Mouse (Mus musculus) liver, embryonic 16.5 days (tissue): ENCODE results near the gene Frmd4a. TPM values are rescaled to one million over a fixed set of nuclear protein-coding genes. Genes with fewer than 3 reads are reported as not detected.

ENCODE experiments used
- ATAC-seq: fragments of 200-750 bp; cut with Nextera tagmentation; 2 replicates; pipeline ENCODE4 v1.8.0; 2017; ENCODE audit warnings: low read depth, mild to moderate bottlenecking, moderate number of reproducible peaks, moderate library complexity
- H3K27ac ChIP-seq: fragments of 300-500 bp; sonication (generic); 2 replicates; pipeline ENCODE4 v1.5.1; 2014; ENCODE audit warnings: mild to moderate bottlenecking, low read length
- H3K27me3 ChIP-seq: fragments of 300-500 bp; sonication (generic); 2 replicates; pipeline ENCODE4 v1.6.1; 2014; ENCODE audit warnings: low read depth, low read length, mixed read lengths; ENCODE audit not compliant: control insufficient read depth, insufficient read depth
- H3K36me3 ChIP-seq: fragments of 300-500 bp; sonication (generic); 2 replicates; pipeline ENCODE4 v1.6.1; 2014; ENCODE audit warnings: mild to moderate bottlenecking; ENCODE audit not compliant: control insufficient read depth, insufficient read depth
- H3K4me1 ChIP-seq: fragments of 300-500 bp; sonication (generic); 2 replicates; pipeline ENCODE4 v1.6.1; 2014; ENCODE audit warnings: low read depth, low read length, mixed read lengths; ENCODE audit not compliant: control insufficient read depth
- H3K4me2 ChIP-seq: fragments of 300-500 bp; sonication (generic); 2 replicates; pipeline ENCODE4 v1.6.1; 2014; ENCODE audit warnings: low read depth, low read length, mixed read lengths
- H3K4me3 ChIP-seq: fragments of 300-500 bp; sonication (generic); 2 replicates; pipeline ENCODE4 v1.5.1; 2014; ENCODE audit warnings: low read depth, mild to moderate bottlenecking, low read length
- H3K9ac ChIP-seq: fragments of 300-500 bp; sonication (generic); 2 replicates; pipeline ENCODE4 v1.6.1; 2014; ENCODE audit warnings: low read depth, low read length
- H3K9me3 ChIP-seq: fragments of 300-500 bp; sonication (generic); replicated peaks from 2 replicates; pipeline ENCODE4 v1.6.1; 2016; ENCODE audit warnings: low read length; ENCODE audit not compliant: control insufficient read depth
- WGBS: fragments of 180-500 bp; shearing (Covaris S2); extraction: QIAGEN DNeasy Blood & Tissue Kit; methylation state at CpG from one replicate; pipeline ENCODE4 v1.1.7; 2014; ENCODE audit not compliant: insufficient replicate concordance; 5-methylcytosine and 5-hydroxymethylcytosine counted together
- polyA plus RNA-seq: library from polyadenylated mRNA; unstranded; fragments of >200 nt; fragmentation: Nextera tagmentation; extraction: Ambion mirVana; gene quantifications from 2 replicates; pipeline ENCODE4 v1.2.1, GENCODE M21; 2015

Frmd4a gene
- polyA plus RNA-seq, 1 experiment from 2014 or later, result 19.8 TPM

DNA sequence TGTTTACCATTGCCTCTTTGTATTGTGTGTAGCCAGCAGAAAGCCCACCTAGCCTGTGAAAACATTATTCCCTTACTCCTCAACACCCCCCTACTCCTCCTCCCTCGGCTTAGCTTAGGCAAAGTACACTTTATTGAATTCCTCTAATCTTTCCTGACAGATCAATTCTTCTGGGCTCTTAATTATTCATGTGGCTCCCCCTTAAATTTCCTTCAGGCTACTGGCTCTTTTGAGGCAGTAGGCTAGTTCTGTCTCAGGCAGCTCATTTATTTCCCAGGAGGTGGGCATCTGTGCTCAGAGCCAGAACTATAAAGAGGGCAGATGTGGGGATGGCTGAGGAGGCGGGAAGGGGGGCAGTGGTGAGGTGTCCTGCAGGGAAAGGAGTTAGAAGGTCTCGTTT is 24.5 kb downstream of the Frmd4a start:
- Histone ChIP-seq H3K9me3 (no peaks in the 10 kb centered on the region), H3K9ac (no peak overlapping the region), H3K4me3 (no peak overlapping the region), H3K27ac (no peak overlapping the region), H3K4me2 (no peak overlapping the region), H3K36me3 (no peaks in the 10 kb centered on the region), H3K27me3 (no peaks in the 10 kb centered on the region), H3K4me1 (no peaks in the 10 kb centered on the region)
- 37% methylated on average over 3 of the region's 3 CpGs for WGBS
- no peak for ATAC-seq

DNA sequence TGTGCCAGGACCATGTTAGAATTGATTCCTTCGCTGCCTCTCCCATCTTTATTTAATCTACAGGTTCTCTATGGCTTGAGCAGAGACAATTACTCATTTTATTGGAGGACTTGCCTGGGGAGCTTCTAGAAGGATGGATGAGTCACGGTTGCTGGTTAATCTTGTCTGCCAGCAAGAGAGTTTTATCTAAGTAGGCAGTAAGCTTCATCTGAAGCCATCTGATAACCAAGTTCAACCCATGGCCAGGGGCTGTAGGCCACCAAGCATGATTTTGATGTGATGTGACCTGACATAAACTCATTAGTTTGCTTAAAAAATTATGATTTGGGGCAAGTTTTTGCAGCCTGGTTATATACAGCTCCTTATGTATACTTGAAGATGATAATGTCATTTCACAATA is 38.0 kb downstream of the Frmd4a start:
- H3K36me3 ChIP-seq, result no peaks in the 10 kb centered on the region
- H3K4me1 ChIP-seq, result no peaks in the 10 kb centered on the region
- 32% methylated on average over 2 of the region's 2 CpGs for WGBS
- H3K27me3 ChIP-seq, result no peaks in the 10 kb centered on the region
- no peak overlapping the region for H3K9ac ChIP-seq
- H3K4me3 ChIP-seq, result no peak overlapping the region
- H3K27ac ChIP-seq, result no peak overlapping the region
- no peak overlapping the region for H3K4me2 ChIP-seq
- H3K9me3 ChIP-seq, result no peaks in the 10 kb centered on the region
- ATAC-seq, result no peak

DNA sequence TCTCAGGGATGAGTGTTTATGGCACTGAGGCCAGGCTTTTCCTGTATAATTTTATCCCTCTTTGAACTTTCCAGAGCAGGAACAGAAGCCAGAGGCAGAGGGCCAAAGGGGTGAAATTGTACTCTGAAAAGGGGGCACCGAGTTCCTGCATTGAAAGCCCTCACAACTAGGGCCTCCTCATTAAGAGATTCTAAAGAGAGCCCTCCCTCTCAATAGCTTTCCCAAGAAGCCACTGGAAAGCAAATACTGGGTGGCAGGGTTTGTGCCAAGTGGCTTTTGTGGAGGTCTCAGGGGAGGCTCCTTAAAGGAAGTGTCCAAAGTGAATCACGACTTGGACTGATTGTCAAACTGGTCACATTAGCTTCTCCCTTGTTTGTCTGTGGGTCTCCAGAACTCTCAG is 43.2 kb downstream of the Frmd4a start:
- Histone ChIP-seq H3K4me1 (no peaks in the 10 kb centered on the region), H3K9ac (no peak overlapping the region), H3K27me3 (no peaks in the 10 kb centered on the region), H3K4me3 (no peak overlapping the region), H3K36me3 (no peaks in the 10 kb centered on the region), H3K9me3 (no peaks in the 10 kb centered on the region), H3K27ac (no peak overlapping the region), H3K4me2 (no peak overlapping the region)
- ATAC-seq, result no peak
- 39% methylated on average over 2 of the region's 2 CpGs for WGBS

DNA sequence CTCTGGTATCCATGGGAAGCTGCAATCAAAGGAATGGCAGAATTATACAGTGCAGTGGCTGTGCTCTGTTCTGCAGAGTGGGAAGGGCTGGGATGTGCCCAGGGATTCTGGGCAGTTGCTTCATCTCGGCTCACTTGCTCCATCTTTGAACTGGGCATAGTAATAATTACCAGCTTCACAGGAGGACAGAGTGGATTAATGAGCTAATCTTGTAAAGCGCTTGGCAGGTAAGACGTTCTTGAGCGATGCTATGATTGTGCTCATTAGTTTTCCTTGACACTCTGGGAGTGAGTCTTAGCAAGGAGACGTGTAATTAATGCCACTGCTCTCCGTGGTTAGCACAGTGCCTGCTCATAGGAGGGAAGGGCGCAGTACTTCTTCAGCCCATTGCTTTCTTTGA is 54.3 kb downstream of the Frmd4a start:
- no peak overlapping the region for H3K4me2 ChIP-seq
- no peak for ATAC-seq
- H3K9me3 ChIP-seq, result no peaks in the 10 kb centered on the region
- 62% methylated on average over 7 of the region's 7 CpGs for WGBS
- H3K27me3 ChIP-seq, result no peaks in the 10 kb centered on the region
- no peak overlapping the region for H3K9ac ChIP-seq
- H3K4me3 ChIP-seq, result no peak overlapping the region
- H3K4me1 ChIP-seq, result no peaks in the 10 kb centered on the region
- no peak overlapping the region for H3K27ac ChIP-seq
- no peaks in the 10 kb centered on the region for H3K36me3 ChIP-seq

DNA sequence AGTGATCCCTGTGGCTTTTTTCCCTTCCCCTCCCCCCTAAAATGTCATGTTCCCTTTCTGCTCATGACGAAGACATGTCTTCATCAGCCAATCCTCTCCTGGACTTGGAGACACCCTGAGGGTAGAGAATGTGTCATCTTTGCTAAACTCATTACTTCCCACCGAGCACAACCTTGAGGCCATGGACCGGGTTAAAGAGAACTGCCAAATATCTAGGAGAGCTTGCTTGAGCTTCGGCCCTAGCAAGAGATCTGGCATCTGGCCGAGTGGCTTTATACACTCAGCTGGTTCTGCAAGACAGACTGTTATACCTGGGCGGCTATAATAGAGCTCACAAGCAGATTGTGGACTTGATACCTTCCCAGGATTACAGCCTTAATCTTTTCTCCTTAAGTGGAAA is 66.4 kb downstream of the Frmd4a start:
- H3K36me3 ChIP-seq, result no peaks in the 10 kb centered on the region
- H3K4me1 ChIP-seq, result no peaks in the 10 kb centered on the region
- no peak overlapping the region for H3K4me2 ChIP-seq
- no peaks in the 10 kb centered on the region for H3K27me3 ChIP-seq
- no peak for ATAC-seq
- no peak overlapping the region for H3K9ac ChIP-seq
- H3K27ac ChIP-seq, result no peak overlapping the region
- WGBS, result 55% methylated on average over 6 of the region's 6 CpGs
- H3K9me3 ChIP-seq, result no peaks in the 10 kb centered on the region
- no peak overlapping the region for H3K4me3 ChIP-seq

DNA sequence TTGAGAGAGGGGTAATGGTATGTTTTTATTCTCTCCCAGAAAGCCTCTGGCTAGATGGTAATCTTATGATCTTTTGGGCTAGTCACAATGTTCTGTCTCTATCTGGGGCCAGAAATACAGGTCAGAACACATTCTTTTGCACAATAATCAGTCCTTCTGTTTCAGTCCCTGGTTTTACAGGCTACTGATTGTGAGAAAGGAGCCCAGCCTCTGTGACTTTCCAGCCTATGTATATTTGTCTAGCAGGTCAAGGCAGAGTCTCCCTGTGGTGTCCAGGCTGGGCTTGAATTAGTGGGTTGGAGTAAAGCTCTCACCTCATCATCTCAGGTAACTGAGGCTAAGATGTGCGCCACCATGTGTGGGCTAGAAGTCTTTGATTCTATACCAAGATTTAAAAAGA is 80.1 kb downstream of the Frmd4a start:
- Histone ChIP-seq H3K27me3 (no peaks in the 10 kb centered on the region), H3K4me1 (no peaks in the 10 kb centered on the region), H3K4me3 (no peak overlapping the region), H3K9me3 (no peaks in the 10 kb centered on the region), H3K9ac (no peak overlapping the region), H3K4me2 (no peak overlapping the region), H3K27ac (no peak overlapping the region), H3K36me3 (no peaks in the 10 kb centered on the region)
- ATAC-seq, result no peak
- WGBS, result 81% methylated on average over 1 of the region's 1 CpGs

DNA sequence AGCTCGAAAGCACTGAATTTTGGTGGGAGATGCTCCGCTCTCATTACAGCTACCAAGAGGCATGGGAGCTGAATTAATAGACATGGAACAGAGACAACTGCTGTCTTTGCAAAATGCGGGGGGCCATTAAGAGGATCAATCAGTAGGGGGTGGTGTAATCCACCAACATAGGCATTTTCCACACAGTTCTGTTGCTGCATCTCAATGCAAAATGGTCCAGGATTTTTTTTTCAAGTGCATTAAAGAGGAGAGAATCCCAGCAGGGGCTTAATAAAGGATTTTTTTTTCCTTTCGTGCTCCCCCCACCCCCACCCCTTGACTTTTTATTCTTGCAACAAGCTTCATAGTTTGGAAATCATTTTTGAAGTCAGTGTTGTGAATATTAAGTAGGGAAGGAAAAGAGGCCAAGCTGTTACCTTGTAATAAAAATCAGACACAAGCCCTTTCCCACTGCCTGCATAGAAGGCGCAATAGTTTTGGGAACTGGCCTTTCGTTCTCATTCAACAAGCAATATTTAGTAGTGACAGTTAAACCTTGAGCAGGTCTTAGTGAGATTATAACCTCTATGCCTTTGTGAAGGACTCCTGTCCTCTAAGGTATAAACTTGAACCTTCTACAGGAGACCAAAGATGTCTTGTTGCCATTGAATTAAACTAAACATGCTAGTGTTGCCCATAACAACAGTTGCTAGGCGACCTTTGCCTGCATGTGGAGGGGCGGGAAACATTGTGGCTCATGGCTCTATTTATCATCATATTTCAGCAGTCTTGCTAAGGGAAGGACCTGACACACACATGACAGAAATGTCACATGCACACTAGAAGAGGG is 81.6 kb downstream of the Frmd4a start:
- ATAC-seq, result no peak
- Histone ChIP-seq H3K9ac (no peak overlapping the region), H3K27ac (no peak overlapping the region), H3K4me2 (no peak overlapping the region), H3K4me3 (no peak overlapping the region), H3K4me1 (no peaks in the 10 kb centered on the region), H3K36me3 (no peaks in the 10 kb centered on the region), H3K27me3 (no peaks in the 10 kb centered on the region), H3K9me3 (no peaks in the 10 kb centered on the region)
- 62% methylated on average over 8 of the region's 8 CpGs for WGBS

DNA sequence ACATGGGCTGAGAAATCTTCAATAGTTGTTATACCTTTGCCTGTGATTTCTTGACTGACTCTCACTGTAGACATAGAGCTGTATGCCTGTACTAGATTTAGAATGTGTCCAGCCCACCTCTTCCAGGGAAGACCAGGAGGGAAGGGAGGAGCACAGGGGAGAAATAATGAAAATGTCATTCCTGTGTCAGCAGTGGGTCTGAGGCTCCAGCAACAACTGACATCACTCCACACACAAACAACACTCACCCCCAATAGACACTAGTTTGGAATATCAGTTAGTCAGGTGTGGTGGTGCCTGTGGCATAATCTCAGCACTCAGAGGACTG is 82.2 kb downstream of the Frmd4a start:
- H3K36me3 ChIP-seq, result no peaks in the 10 kb centered on the region
- no peak overlapping the region for H3K4me2 ChIP-seq
- H3K4me1 ChIP-seq, result no peaks in the 10 kb centered on the region
- H3K9me3 ChIP-seq, result no peaks in the 10 kb centered on the region
- H3K9ac ChIP-seq, result no peak overlapping the region
- no peak overlapping the region for H3K27ac ChIP-seq
- H3K4me3 ChIP-seq, result no peak overlapping the region
- no peak for ATAC-seq
- no peaks in the 10 kb centered on the region for H3K27me3 ChIP-seq

DNA sequence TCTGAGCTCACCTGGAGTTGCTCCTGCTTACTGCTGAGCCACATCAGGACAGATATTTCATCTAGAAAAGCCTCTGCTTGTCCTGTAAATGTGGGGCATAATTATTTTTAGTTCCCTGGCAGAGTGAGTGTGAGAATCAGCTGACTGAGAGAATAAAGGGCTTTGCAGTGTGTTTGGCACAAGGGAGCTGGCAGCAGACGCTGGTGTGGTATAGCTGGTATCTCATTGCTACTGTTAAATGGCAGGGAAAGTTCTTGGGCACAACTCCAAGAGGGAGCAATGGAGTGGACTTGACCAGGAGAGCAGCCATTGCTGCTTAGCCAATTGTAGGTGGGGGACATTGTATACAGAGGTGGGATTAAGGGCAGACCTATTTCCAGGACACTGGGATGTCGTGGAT is 83.9 kb downstream of the Frmd4a start:
- ATAC-seq, result no peak
- no peaks in the 10 kb centered on the region for H3K27me3 ChIP-seq
- H3K4me3 ChIP-seq, result no peak overlapping the region
- no peak overlapping the region for H3K4me2 ChIP-seq
- H3K4me1 ChIP-seq, result no peaks in the 10 kb centered on the region
- WGBS, result 35% methylated on average over 2 of the region's 2 CpGs
- no peak overlapping the region for H3K9ac ChIP-seq
- no peak overlapping the region for H3K27ac ChIP-seq
- no peaks in the 10 kb centered on the region for H3K9me3 ChIP-seq
- no peaks in the 10 kb centered on the region for H3K36me3 ChIP-seq
